Mouse (Mus musculus) midbrain, embryonic 12.5 days (tissue): ENCODE measurements at regions not wholly inside any gene's neighbourhood (a gene's known extent, or its start where the extent isn't known, plus 50 kb on each side); places are given as distances from the start of the nearest gene placed in this dataset.

Source experiments
- ATAC-seq: fragments of 200-750 bp; cut with Nextera tagmentation; 2 replicates; pipeline ENCODE4 v1.8.0; 2017; ENCODE audit warnings: low read depth, moderate TSS enrichment, moderate library complexity; ENCODE audit not compliant: low FRiP score
- H3K27ac ChIP-seq: fragments of 300-500 bp; sonication (generic); replicated peaks from 2 replicates; pipeline ENCODE4 v1.5.1; 2016; ENCODE audit warnings: mild to moderate bottlenecking
- H3K27me3 ChIP-seq: fragments of 300-500 bp; sonication (generic); 2 replicates; pipeline ENCODE4 v1.6.1; 2016; ENCODE audit warnings: mild to moderate bottlenecking
- H3K36me3 ChIP-seq: fragments of 300-500 bp; sonication (generic); 2 replicates; pipeline ENCODE4 v1.6.1; 2016
- H3K4me1 ChIP-seq: fragments of 300-500 bp; sonication (generic); 2 replicates; pipeline ENCODE4 v1.6.1; 2016
- H3K4me2 ChIP-seq: fragments of 300-500 bp; sonication (generic); replicated peaks from 2 replicates; pipeline ENCODE4 v1.6.1; 2016; ENCODE audit warnings: mild to moderate bottlenecking, moderate library complexity
- H3K4me3 ChIP-seq: fragments of 300-500 bp; sonication (generic); 2 replicates; pipeline ENCODE4 v1.5.1; 2016; ENCODE audit warnings: mild to moderate bottlenecking
- H3K9ac ChIP-seq: fragments of 300-500 bp; sonication (generic); replicated peaks from 2 replicates; pipeline ENCODE4 v1.6.1; 2016; ENCODE audit warnings: mild to moderate bottlenecking, moderate library complexity
- H3K9me3 ChIP-seq: fragments of 300-500 bp; sonication (generic); 2 replicates; pipeline ENCODE4 v1.6.1; 2016; ENCODE audit warnings: mild to moderate bottlenecking
- WGBS: fragments of 180-500 bp; shearing (Covaris S2); methylation state at CpG from one replicate; pipeline ENCODE4 v1.1.7; 2016; 5-methylcytosine and 5-hydroxymethylcytosine counted together

DNA sequence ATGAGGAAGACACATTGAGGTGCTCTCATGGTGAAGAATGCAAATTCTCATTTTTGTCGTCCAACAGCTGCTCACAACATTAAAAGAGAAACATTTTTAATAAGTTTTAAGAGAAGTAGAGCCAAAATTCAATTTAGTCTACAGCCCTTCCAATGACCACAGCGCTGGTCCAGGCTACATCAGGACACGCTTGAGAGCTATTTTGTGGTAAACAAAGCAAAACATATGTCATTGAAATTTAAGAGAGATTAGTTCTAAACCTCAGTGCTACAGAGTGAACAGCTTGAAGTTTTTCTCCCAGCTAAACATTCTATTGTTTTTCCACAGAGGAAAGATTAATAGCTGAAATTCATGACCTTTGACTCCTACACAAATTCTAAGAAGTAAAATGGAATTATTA, 1820.8 kb upstream of the Acvr2a start:
- WGBS, result 81% methylated on average over 3 of the region's 3 CpGs
- H3K36me3 ChIP-seq, result no peaks in the 10 kb centered on the region
- H3K4me2 ChIP-seq, result no peak overlapping the region
- H3K27ac ChIP-seq, result no peak overlapping the region
- H3K9ac ChIP-seq, result no peak overlapping the region
- H3K27me3 ChIP-seq, result no peaks in the 10 kb centered on the region
- H3K4me1 ChIP-seq, result no peaks in the 10 kb centered on the region
- no peak for ATAC-seq
- no peaks in the 10 kb centered on the region for H3K9me3 ChIP-seq
- no peak overlapping the region for H3K4me3 ChIP-seq

DNA sequence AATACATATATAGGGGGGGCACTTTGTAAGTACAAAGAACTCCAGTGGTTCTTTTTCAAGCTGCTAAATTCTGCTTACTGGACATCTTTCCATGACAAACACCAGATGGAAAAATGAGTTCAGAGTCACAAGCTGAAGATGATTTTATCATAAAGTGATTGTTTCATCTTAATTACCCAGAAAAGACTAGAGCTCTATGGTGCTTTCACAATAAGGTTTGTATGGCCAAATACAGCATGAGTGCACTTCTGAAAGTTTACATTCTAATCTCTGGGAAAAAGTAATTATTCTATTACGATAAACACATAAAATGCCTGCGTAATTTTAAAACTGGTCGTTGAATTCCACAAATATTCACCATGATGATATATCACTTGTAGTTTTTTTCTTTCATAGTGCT, 1821.2 kb upstream of the Acvr2a start:
- no peak for ATAC-seq
- H3K36me3 ChIP-seq, result no peaks in the 10 kb centered on the region
- 93% methylated on average over 3 of the region's 3 CpGs for WGBS
- H3K27ac ChIP-seq, result no peak overlapping the region
- H3K27me3 ChIP-seq, result no peaks in the 10 kb centered on the region
- no peaks in the 10 kb centered on the region for H3K9me3 ChIP-seq
- no peak overlapping the region for H3K9ac ChIP-seq
- H3K4me2 ChIP-seq, result no peak overlapping the region
- no peaks in the 10 kb centered on the region for H3K4me1 ChIP-seq
- H3K4me3 ChIP-seq, result no peak overlapping the region

GRCm38 (mm10) chr2:46986689-46987088, 1827.2 kb upstream of the Acvr2a start:
- 89% methylated on average over 2 of the region's 2 CpGs for WGBS
- H3K4me1 ChIP-seq, result no peaks in the 10 kb centered on the region
- ATAC-seq, result no peak
- H3K9ac ChIP-seq, result no peak overlapping the region
- H3K27ac ChIP-seq, result no peak overlapping the region
- no peak overlapping the region for H3K4me2 ChIP-seq
- no peaks in the 10 kb centered on the region for H3K36me3 ChIP-seq
- no peak overlapping the region for H3K4me3 ChIP-seq
- H3K27me3 ChIP-seq, result no peaks in the 10 kb centered on the region
- no peaks in the 10 kb centered on the region for H3K9me3 ChIP-seq

- H3K27ac ChIP-seq, result no peak overlapping the region
- no peaks in the 10 kb centered on the region for H3K36me3 ChIP-seq
- H3K27me3 ChIP-seq, result no peaks in the 10 kb centered on the region
- H3K4me1 ChIP-seq, result no peaks in the 10 kb centered on the region
- WGBS, result 94% methylated on average over 4 of the region's 4 CpGs
- H3K4me3 ChIP-seq, result no peak overlapping the region
- no peaks in the 10 kb centered on the region for H3K9me3 ChIP-seq
- no peak overlapping the region for H3K9ac ChIP-seq
- ATAC-seq, result no peak
- H3K4me2 ChIP-seq, result no peak overlapping the region
Observed at GRCm38 (mm10) chr2:46985915-46986672, 1827.8 kb upstream of the Acvr2a start.

- 65% methylated on average over 7 of the region's 7 CpGs for WGBS
- Histone ChIP-seq H3K4me2 (no peak overlapping the region), H3K27ac (no peak overlapping the region), H3K27me3 (no peaks in the 10 kb centered on the region), H3K4me1 (no peaks in the 10 kb centered on the region), H3K9me3 (no peaks in the 10 kb centered on the region), H3K9ac (no peak overlapping the region), H3K36me3 (no peaks in the 10 kb centered on the region), H3K4me3 (no peak overlapping the region)
- ATAC-seq, result no peak
Observed at GRCm38 (mm10) chr2:46940628-46941530, 1823.7 kb upstream of the Zeb2 start.

DNA sequence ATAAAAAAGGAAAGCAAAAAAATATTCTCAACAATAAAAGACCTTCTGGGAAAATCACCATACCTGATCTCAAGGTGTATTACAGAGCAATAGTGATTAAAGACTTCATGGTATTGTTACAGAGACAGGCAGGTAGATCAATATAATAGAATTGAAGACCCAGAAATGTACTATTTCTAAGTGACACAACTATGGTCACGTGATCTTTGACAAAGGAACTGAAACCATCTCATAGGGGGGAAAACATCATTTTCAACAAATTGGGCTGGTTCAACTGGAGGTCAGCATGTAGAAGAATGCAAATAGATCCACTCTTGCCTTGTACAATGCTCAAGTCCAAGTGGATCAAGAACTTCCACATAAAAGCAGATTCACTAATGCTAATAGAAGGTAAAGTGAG, 1815.6 kb upstream of the Zeb2 start:
- H3K9ac ChIP-seq, result no peak overlapping the region
- H3K36me3 ChIP-seq, result no peaks in the 10 kb centered on the region
- no peaks in the 10 kb centered on the region for H3K4me1 ChIP-seq
- no peaks in the 10 kb centered on the region for H3K27me3 ChIP-seq
- H3K4me3 ChIP-seq, result no peak overlapping the region
- no peak overlapping the region for H3K27ac ChIP-seq
- ATAC-seq, result no peak
- WGBS, result 85% methylated on average over 1 of the region's 1 CpGs
- no peaks in the 10 kb centered on the region for H3K9me3 ChIP-seq
- H3K4me2 ChIP-seq, result no peak overlapping the region

DNA sequence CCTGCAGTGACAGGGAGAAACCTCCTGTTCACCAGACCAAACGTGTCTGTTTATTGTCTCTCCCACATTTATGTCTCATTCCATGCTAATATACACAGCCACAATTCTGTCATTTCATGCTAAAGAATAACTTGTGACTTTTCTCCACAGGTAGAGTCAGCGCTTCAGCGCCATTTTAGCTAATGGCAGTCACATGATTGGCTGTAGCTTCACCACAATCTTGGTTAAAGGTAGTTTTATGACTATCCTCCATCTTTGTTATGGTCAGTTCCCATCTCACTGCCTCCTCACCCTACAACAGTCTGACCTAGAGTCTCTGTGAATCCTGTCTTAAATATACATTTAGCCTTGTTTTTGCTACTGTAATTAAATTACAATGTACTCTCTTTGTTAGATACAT, 1807.0 kb upstream of the Zeb2 start:
- Histone ChIP-seq H3K36me3 (no peaks in the 10 kb centered on the region), H3K9ac (no peak overlapping the region), H3K9me3 (no peaks in the 10 kb centered on the region), H3K4me1 (no peaks in the 10 kb centered on the region), H3K4me3 (no peak overlapping the region), H3K27me3 (no peaks in the 10 kb centered on the region), H3K4me2 (no peak overlapping the region), H3K27ac (no peak overlapping the region)
- WGBS, result 88% methylated on average over 3 of the region's 3 CpGs
- ATAC-seq, result no peak

GRCm38 (mm10) chr2:46913496-46913895, 1796.3 kb upstream of the Zeb2 start:
- Histone ChIP-seq H3K9ac (no peak overlapping the region), H3K27me3 (no peaks in the 10 kb centered on the region), H3K4me1 (no peaks in the 10 kb centered on the region), H3K27ac (no peak overlapping the region), H3K4me3 (no peak overlapping the region), H3K36me3 (no peaks in the 10 kb centered on the region), H3K9me3 (no peaks in the 10 kb centered on the region), H3K4me2 (no peak overlapping the region)
- peak; percentile 30; the same call in 1 of the 2 replicates for ATAC-seq

DNA sequence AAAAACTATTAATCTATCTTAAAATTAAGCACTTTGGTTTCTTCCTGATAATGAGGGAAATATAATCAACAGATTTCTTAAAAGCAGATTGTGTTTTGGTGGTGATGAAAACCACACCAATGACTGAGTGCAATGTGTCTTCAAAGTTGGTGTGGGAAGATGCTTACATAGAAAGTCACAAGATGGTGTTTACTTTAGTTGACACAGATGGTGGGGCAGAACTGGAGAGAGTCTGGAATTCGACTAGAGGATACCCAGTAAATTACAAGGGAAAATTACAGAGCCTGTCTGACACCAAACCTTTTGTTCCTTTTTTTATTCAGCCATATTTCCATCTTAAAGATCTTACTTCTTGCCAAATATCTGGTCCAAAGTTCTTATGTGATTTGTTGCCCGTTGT, 1766.0 kb upstream of the Zeb2 start:
- ATAC-seq, result no peak

GRCm38 (mm10) chr2:46870772-46871171, 1753.6 kb upstream of the Zeb2 start:
- Histone ChIP-seq H3K4me3 (no peak overlapping the region), H3K4me1 (no peaks in the 10 kb centered on the region), H3K27ac (no peak overlapping the region), H3K4me2 (no peak overlapping the region), H3K9ac (no peak overlapping the region), H3K27me3 (no peaks in the 10 kb centered on the region), H3K9me3 (no peaks in the 10 kb centered on the region), H3K36me3 (no peaks in the 10 kb centered on the region)
- 67% methylated on average over 4 of the region's 4 CpGs for WGBS
- no peak for ATAC-seq

More for the DNA sequence above, 1766.0 kb upstream of the Zeb2 start:
- Histone ChIP-seq H3K36me3 (no peaks in the 10 kb centered on the region), H3K4me3 (no peak overlapping the region), H3K4me2 (no peak overlapping the region), H3K27me3 (no peaks in the 10 kb centered on the region), H3K9me3 (no peaks in the 10 kb centered on the region), H3K27ac (no peak overlapping the region), H3K4me1 (no peaks in the 10 kb centered on the region), H3K9ac (no peak overlapping the region)
- WGBS, result 68% methylated on average over 2 of the region's 2 CpGs
